In genomic region chr9:90124156-90124872, GRCm38 (mm10) we compare ENCODE assay signal across 9 mouse cellular contexts. TPM values are rescaled to one million over a fixed set of nuclear protein-coding genes. Genes with fewer than 3 reads are reported as not detected.
DNase-seq lines count a peak whose midpoint lies in the region; ATAC-seq and TF ChIP-seq lines count a peak whose summit lies in the region.
"Had no signal": no experiment of that assay in that cellular context is flagged by ENCODE, and none has a peak within 500 bp of the region (broad histone marks: within the 10 kb centered on the region; RNA-seq: fewer than 3 reads in every experiment).

No protein-coding gene starts in this region.

- 34% methylated on average over 11 of the region's 11 CpGs for WGBS in forebrain, embryonic 12.5 days
- 38% methylated on average over 11 of the region's 11 CpGs for WGBS in forebrain, embryonic 11.5 days
- 42% methylated on average over 11 of the region's 11 CpGs for WGBS in kidney, postnatal 0 days
- 34% methylated on average over 11 of the region's 11 CpGs for WGBS in embryonic facial prominence, embryonic 11.5 days
- 43% methylated on average over 11 of the region's 11 CpGs for WGBS in midbrain, embryonic 14.5 days

- H3K4me3 ChIP-seq in forebrain, embryonic 12.5 days (replicated peaks): no peak overlapping the region
- no peak overlapping the region for H3K4me3 ChIP-seq in forebrain, embryonic 11.5 days (ENCODE audit: low read depth, low read length)
- no peak overlapping the region for H3K4me3 ChIP-seq in kidney, postnatal 0 days (replicated peaks; ENCODE audit: low read depth, low read length)
- H3K4me3 ChIP-seq in embryonic facial prominence, embryonic 11.5 days (ENCODE audit: low read depth, low read length): no peak overlapping the region
- H3K4me3 ChIP-seq in midbrain, embryonic 14.5 days (replicated peaks; ENCODE audit: low read depth, low read length): no peak overlapping the region
- H3K4me3 ChIP-seq: liver, embryonic 13.5 days had no signal

- H3K36me3 ChIP-seq in forebrain, embryonic 12.5 days (replicated peaks): no peaks in the 10 kb centered on the region
- no peaks in the 10 kb centered on the region for H3K36me3 ChIP-seq in forebrain, embryonic 11.5 days (ENCODE audit: control insufficient read depth, insufficient read depth, low read length)
- no peaks in the 10 kb centered on the region for H3K36me3 ChIP-seq in kidney, postnatal 0 days (ENCODE audit: insufficient read depth, low read length)
- no peaks in the 10 kb centered on the region for H3K36me3 ChIP-seq in embryonic facial prominence, embryonic 11.5 days (replicated peaks; ENCODE audit: control insufficient read depth, insufficient read depth, low read depth, low read length)
- H3K36me3 ChIP-seq in midbrain, embryonic 14.5 days (ENCODE audit: control insufficient read depth, insufficient read depth, low read length): no peaks in the 10 kb centered on the region
- H3K36me3 ChIP-seq: liver, embryonic 13.5 days had no signal

- H3K4me1 ChIP-seq in forebrain, embryonic 12.5 days: no peaks in the 10 kb centered on the region; the same call in 1 of the 2 replicates
- H3K4me1 ChIP-seq in forebrain, embryonic 11.5 days (replicated peaks; ENCODE audit: control insufficient read depth, insufficient read depth, low read length): 0 out of 2 replicates have a peak, but pooled peaks cover 2% of the 10 kb centered on the region
- H3K4me1 ChIP-seq in kidney, postnatal 0 days (replicated peaks; ENCODE audit: insufficient read depth, low read length): no peaks in the 10 kb centered on the region
- H3K4me1 ChIP-seq in embryonic facial prominence, embryonic 11.5 days (ENCODE audit: control insufficient read depth, insufficient read depth, low read length): no peaks in the 10 kb centered on the region
- H3K4me1 ChIP-seq in midbrain, embryonic 14.5 days (ENCODE audit: control insufficient read depth, insufficient read depth, low read length): 0 out of 2 replicates have a peak, but pooled peaks cover 5% of the 10 kb centered on the region

- 0 out of 2 replicates have a peak overlapping the region, but pooled peaks have one; percentile 25 for H3K9ac ChIP-seq in forebrain, embryonic 12.5 days
- H3K9ac ChIP-seq in forebrain, embryonic 11.5 days (ENCODE audit: low read length): no peak overlapping the region
- no peak overlapping the region for H3K9ac ChIP-seq in kidney, postnatal 0 days (ENCODE audit: low read depth, low read length)
- no peak overlapping the region for H3K9ac ChIP-seq in embryonic facial prominence, embryonic 11.5 days (replicated peaks; ENCODE audit: low read length)
- no peak overlapping the region for H3K9ac ChIP-seq in midbrain, embryonic 14.5 days (replicated peaks; ENCODE audit: low read length)
- H3K9ac ChIP-seq: liver, embryonic 13.5 days had no signal

- no peaks in the 10 kb centered on the region for H3K9me3 ChIP-seq in forebrain, embryonic 12.5 days
- H3K9me3 ChIP-seq in forebrain, embryonic 11.5 days (ENCODE audit: control insufficient read depth, low read length): no peaks in the 10 kb centered on the region
- H3K9me3 ChIP-seq in kidney, postnatal 0 days (replicated peaks; ENCODE audit: low read length): no peaks in the 10 kb centered on the region
- no peaks in the 10 kb centered on the region for H3K9me3 ChIP-seq in embryonic facial prominence, embryonic 11.5 days (replicated peaks; ENCODE audit: control insufficient read depth, low read length)
- H3K9me3 ChIP-seq in midbrain, embryonic 14.5 days (ENCODE audit: control insufficient read depth, low read length): no peaks in the 10 kb centered on the region
- H3K9me3 ChIP-seq: liver, embryonic 13.5 days had no signal

- H3K4me2 ChIP-seq in forebrain, embryonic 12.5 days: no peak overlapping the region
- H3K4me2 ChIP-seq in forebrain, embryonic 11.5 days (ENCODE audit: low read depth, low read length, severe bottlenecking): no peak overlapping the region
- no peak overlapping the region for H3K4me2 ChIP-seq in kidney, postnatal 0 days (ENCODE audit: low read length)
- H3K4me2 ChIP-seq in embryonic facial prominence, embryonic 11.5 days (ENCODE audit: low read depth, low read length): no peak overlapping the region
- no peak overlapping the region for H3K4me2 ChIP-seq in midbrain, embryonic 14.5 days (ENCODE audit: low read length)

- ATAC-seq in forebrain, embryonic 12.5 days (ENCODE audit: low FRiP score): no peak
- ATAC-seq in forebrain, embryonic 11.5 days (replicated peaks; ENCODE audit: low FRiP score): no peak; the same call in 1 of the 2 replicates
- ATAC-seq in kidney, postnatal 0 days (replicated peaks; ENCODE audit: low FRiP score, low read depth): 0 out of 2 replicates have a peak, but pooled peaks have one; percentile 33
- ATAC-seq in embryonic facial prominence, embryonic 11.5 days (replicated peaks; ENCODE audit: insufficient number of reproducible peaks, low FRiP score, low TSS enrichment, low read depth): peak; percentile 61; the same call in 1 of the 2 replicates
- 0 out of 2 replicates have a peak, but pooled peaks have one; percentile 43 for ATAC-seq in midbrain, embryonic 14.5 days (ENCODE audit: low FRiP score, low TSS enrichment)

- DNase-seq in forebrain, embryonic 11.5 days (ENCODE audit: low spot score): no peak
- DNase-seq in kidney, postnatal 0 days (ENCODE audit: low spot score): no peak
- DNase-seq in kidney, adult 18-20 months: no peak
- DNase-seq in embryonic facial prominence, embryonic 11.5 days (ENCODE audit: low spot score): no peak
- DNase-seq in midbrain, embryonic 14.5 days: no peak
- no peak for DNase-seq in right cerebral cortex, postnatal 36 days (ENCODE audit: low spot score in 2 of 2)
- no peak for DNase-seq in frontal cortex, postnatal 14 days (ENCODE audit: low spot score in 2 of 2)
- DNase-seq: liver, embryonic 13.5 days had no signal

- H3K27me3 ChIP-seq in forebrain, embryonic 12.5 days: no peaks in the 10 kb centered on the region
- H3K27me3 ChIP-seq in forebrain, embryonic 11.5 days (ENCODE audit: control insufficient read depth, insufficient read depth, low read length): no peaks in the 10 kb centered on the region
- H3K27me3 ChIP-seq in kidney, postnatal 0 days (ENCODE audit: insufficient read depth, low read length): no peaks in the 10 kb centered on the region
- H3K27me3 ChIP-seq in embryonic facial prominence, embryonic 11.5 days (ENCODE audit: control insufficient read depth, insufficient read depth, low read length): no peaks in the 10 kb centered on the region
- H3K27me3 ChIP-seq in midbrain, embryonic 14.5 days (ENCODE audit: control insufficient read depth, insufficient read depth, low read length): no peaks in the 10 kb centered on the region
- H3K27me3 ChIP-seq: liver, embryonic 13.5 days had no signal

- TF ChIP-seq CTCF in kidney, postnatal 0 days (IDR thresholded peaks at IDR 0.05; ENCODE audit: low read depth): no peak

- no peak overlapping the region for H3K27ac ChIP-seq in forebrain, embryonic 12.5 days
- no peak overlapping the region for H3K27ac ChIP-seq in forebrain, embryonic 11.5 days (ENCODE audit: low read depth, low read length)
- H3K27ac ChIP-seq in kidney, postnatal 0 days: 0 out of 2 replicates have a peak overlapping the region, but pooled peaks have one; percentile 19
- H3K27ac ChIP-seq in embryonic facial prominence, embryonic 11.5 days (replicated peaks; ENCODE audit: low read depth, low read length): no peak overlapping the region
- no peak overlapping the region for H3K27ac ChIP-seq in midbrain, embryonic 14.5 days (replicated peaks; ENCODE audit: low read depth, low read length)
- H3K27ac ChIP-seq: liver, embryonic 13.5 days had no signal

RNA-seq across cellular contexts. Expression of gene Morf4l1, which starts 9.7 kb away (rescaled TPM):
- 497 and 513 TPM in 2 replicates for polyA plus RNA-seq in forebrain, embryonic 12.5 days (2016; fragmentation: Nextera tagmentation; extraction: Ambion mirVana)
- 484 and 515 TPM in 2 replicates for polyA plus RNA-seq in forebrain, embryonic 11.5 days (2014; fragmentation: Nextera tagmentation; extraction: Ambion mirVana)
- polyA plus RNA-seq in kidney, postnatal 0 days (2015; fragmentation: Nextera tagmentation; extraction: Ambion mirVana): 412 and 452 TPM in 2 replicates
- polyA plus RNA-seq in embryonic facial prominence, embryonic 11.5 days (2014; fragmentation: Nextera tagmentation; extraction: Ambion mirVana): 527 and 556 TPM in 2 replicates
- polyA plus RNA-seq in midbrain, embryonic 14.5 days (2014; fragmentation: Nextera tagmentation; extraction: Ambion mirVana): 616 and 659 TPM in 2 replicates

RNA-seq across cellular contexts. Expression of gene Adamts7, which starts 38.6 kb away (rescaled TPM):
- polyA plus RNA-seq in forebrain, embryonic 12.5 days (2016; fragmentation: Nextera tagmentation; extraction: Ambion mirVana): 19.9 and 21.7 TPM in 2 replicates
- 21.5 and 22.2 TPM in 2 replicates for polyA plus RNA-seq in forebrain, embryonic 11.5 days (2014; fragmentation: Nextera tagmentation; extraction: Ambion mirVana)
- polyA plus RNA-seq in kidney, postnatal 0 days (2015; fragmentation: Nextera tagmentation; extraction: Ambion mirVana): 11.6 and 12.8 TPM in 2 replicates
- 8.4 and 9.4 TPM in 2 replicates for polyA plus RNA-seq in embryonic facial prominence, embryonic 11.5 days (2014; fragmentation: Nextera tagmentation; extraction: Ambion mirVana)
- polyA plus RNA-seq in midbrain, embryonic 14.5 days (2014; fragmentation: Nextera tagmentation; extraction: Ambion mirVana): 8.1 and 10.7 TPM in 2 replicates

Comparison
In these comparisons a context has a peak if more than half of its experiments do, and no peak if none do; other contexts are left out.
1. ATAC-seq: peak in kidney, postnatal 0 days (single experiment), embryonic facial prominence, embryonic 11.5 days (single experiment) and midbrain, embryonic 14.5 days (single experiment); none in forebrain, embryonic 12.5 days (single experiment) and forebrain, embryonic 11.5 days (single experiment).